Mouse (Mus musculus) heart, embryonic 14.5 days (tissue): Measurements from ENCODE around the gene Ptprs. TPM values are rescaled to one million over a fixed set of nuclear protein-coding genes. Genes with fewer than 3 reads are reported as not detected.

Experiments used
- ATAC-seq: fragments of 200-750 bp; cut with Nextera tagmentation; 2 replicates; pipeline ENCODE4 v1.8.0; 2017; ENCODE audit warnings: low read depth, moderate TSS enrichment; ENCODE audit not compliant: insufficient number of reproducible peaks, insufficient read depth, low FRiP score
- H3K27ac ChIP-seq, 2 experiments: fragments of 200-500 bp in 1 of 2; fragments of 300-500 bp in 1 of 2; sonication (generic) in 1 of 2; replicated peaks in 1 of 2; 2 replicates each; pipeline ENCODE4 v1.5.1; 2012 to 2014; ENCODE audit warnings: low read depth in 2 of 2, low read length in 2 of 2, control low read depth in 1 of 2, mild to moderate bottlenecking in 1 of 2, mixed read lengths in 1 of 2; ENCODE audit not compliant: control insufficient read depth in 1 of 2, insufficient read depth in 1 of 2
- H3K27me3 ChIP-seq: fragments of 300-500 bp; sonication (generic); 2 replicates; pipeline ENCODE4 v1.6.1; 2014; ENCODE audit warnings: mild to moderate bottlenecking, low read length, control low read depth; ENCODE audit not compliant: control insufficient read depth, insufficient read depth
- H3K36me3 ChIP-seq: fragments of 300-500 bp; sonication (generic); 2 replicates; pipeline ENCODE4 v1.6.1; 2014; ENCODE audit warnings: mild to moderate bottlenecking, control low read depth, low read length, mixed read lengths; ENCODE audit not compliant: control insufficient read depth, insufficient read depth
- H3K4me1 ChIP-seq, 2 experiments: fragments of 200-500 bp in 1 of 2; fragments of 300-500 bp in 1 of 2; sonication (generic) in 1 of 2; 2 replicates each; pipeline ENCODE4 v1.6.1; 2012 to 2014; ENCODE audit warnings: low read length in 2 of 2, control low read depth in 1 of 2, mixed read lengths in 1 of 2; ENCODE audit not compliant: control insufficient read depth in 2 of 2, insufficient read depth in 2 of 2
- H3K4me2 ChIP-seq: fragments of 300-500 bp; sonication (generic); 2 replicates; pipeline ENCODE4 v1.6.1; 2014; ENCODE audit warnings: mild to moderate bottlenecking, low read length
- H3K4me3 ChIP-seq, 2 experiments: fragments of 200-500 bp in 1 of 2; fragments of 300-500 bp in 1 of 2; sonication (generic) in 1 of 2; 2 replicates each; pipeline ENCODE4 v1.5.1; 2012 to 2014; ENCODE audit warnings: low read length in 2 of 2, mild to moderate bottlenecking in 2 of 2, control low read depth in 1 of 2, low read depth in 1 of 2, moderate library complexity in 1 of 2; ENCODE audit not compliant: control insufficient read depth in 1 of 2, insufficient read depth in 1 of 2
- H3K9ac ChIP-seq: fragments of 300-500 bp; sonication (generic); 2 replicates; pipeline ENCODE4 v1.6.1; 2014; ENCODE audit warnings: mild to moderate bottlenecking, low read length
- H3K9me3 ChIP-seq: fragments of 300-500 bp; sonication (generic); 2 replicates; pipeline ENCODE4 v1.6.1; 2016; ENCODE audit warnings: low read length, control low read depth; ENCODE audit not compliant: control insufficient read depth
- WGBS: fragments of 180-500 bp; shearing (Covaris S2); extraction: QIAGEN DNeasy Blood & Tissue Kit; methylation state at CpG from one replicate; pipeline ENCODE4 v1.1.7; 2014; 5-methylcytosine and 5-hydroxymethylcytosine counted together
- polyA plus RNA-seq: library from polyadenylated mRNA; unstranded; fragments of >200 nt; fragmentation: Nextera tagmentation; extraction: Ambion mirVana; gene quantifications from 2 replicates; pipeline ENCODE4 v1.2.1, GENCODE M21; 2014

The Ptprs gene
- polyA plus RNA-seq, 1 experiment from 2014 or later: 60.1 TPM

DNA sequence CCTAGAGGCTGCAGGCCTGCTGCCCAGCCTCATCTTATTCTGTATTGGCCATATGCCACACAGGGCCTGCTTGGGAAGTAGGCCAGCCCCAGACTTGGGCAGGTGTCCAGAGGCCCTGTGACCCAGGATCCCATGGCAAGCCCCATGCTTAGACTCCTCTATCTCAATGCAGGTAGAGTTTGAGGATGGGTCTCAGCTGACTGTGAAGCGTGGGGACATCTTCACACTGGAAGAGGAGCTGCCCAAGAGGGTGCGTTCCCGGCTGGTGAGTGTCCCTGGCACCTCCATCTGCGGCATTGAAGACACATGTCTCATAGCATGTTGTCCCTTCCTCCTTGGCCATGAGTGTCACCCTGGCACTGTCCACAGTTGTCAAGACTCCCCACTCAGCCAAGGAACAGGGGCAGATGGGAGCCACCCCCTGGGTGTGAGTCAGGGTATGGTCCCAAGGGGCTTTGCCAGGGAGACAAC lies 75.2 kb downstream of the Ptprs start:
- no peak overlapping the region for H3K27ac ChIP-seq
- H3K9ac ChIP-seq: no peak overlapping the region
- no peak for ATAC-seq
- no peaks in the 10 kb centered on the region for H3K27me3 ChIP-seq
- WGBS: 95% methylated on average over 4 of the region's 4 CpGs
- H3K4me2 ChIP-seq: no peak overlapping the region
- H3K4me3 ChIP-seq: no peak overlapping the region
- peaks cover 79% of the 10 kb centered on the region for H3K36me3 ChIP-seq
- H3K4me1 ChIP-seq: no peaks in the 10 kb centered on the region
- no peaks in the 10 kb centered on the region for H3K9me3 ChIP-seq

DNA sequence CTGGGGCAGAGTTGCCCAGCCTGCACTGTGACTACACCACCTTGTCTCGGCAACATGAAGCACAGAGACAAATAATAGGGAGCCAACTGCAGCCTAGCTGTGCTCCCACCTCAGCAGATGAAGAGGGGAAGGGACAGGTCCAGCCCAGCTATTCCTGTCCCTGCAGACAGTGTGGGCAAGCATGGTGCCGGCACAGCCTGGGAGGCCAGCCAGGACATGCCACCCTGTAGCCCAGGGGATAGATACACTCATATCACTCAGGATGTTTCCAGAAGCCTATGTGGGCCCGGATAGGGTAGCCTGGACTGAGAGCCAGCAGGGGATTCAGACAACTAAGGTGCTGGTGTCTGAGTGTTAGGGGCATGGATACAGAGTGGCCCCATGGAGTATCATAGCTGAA lies 76.1 kb downstream of the Ptprs start:
- H3K4me1 ChIP-seq: no peaks in the 10 kb centered on the region
- no peak overlapping the region for H3K4me3 ChIP-seq
- WGBS: 79% methylated on average over 3 of the region's 3 CpGs
- no peak overlapping the region for H3K9ac ChIP-seq
- peaks cover 87% of the 10 kb centered on the region for H3K36me3 ChIP-seq
- no peak for ATAC-seq
- H3K27me3 ChIP-seq: no peaks in the 10 kb centered on the region
- no peaks in the 10 kb centered on the region for H3K9me3 ChIP-seq
- no peak overlapping the region for H3K4me2 ChIP-seq
- no peak overlapping the region for H3K27ac ChIP-seq

DNA sequence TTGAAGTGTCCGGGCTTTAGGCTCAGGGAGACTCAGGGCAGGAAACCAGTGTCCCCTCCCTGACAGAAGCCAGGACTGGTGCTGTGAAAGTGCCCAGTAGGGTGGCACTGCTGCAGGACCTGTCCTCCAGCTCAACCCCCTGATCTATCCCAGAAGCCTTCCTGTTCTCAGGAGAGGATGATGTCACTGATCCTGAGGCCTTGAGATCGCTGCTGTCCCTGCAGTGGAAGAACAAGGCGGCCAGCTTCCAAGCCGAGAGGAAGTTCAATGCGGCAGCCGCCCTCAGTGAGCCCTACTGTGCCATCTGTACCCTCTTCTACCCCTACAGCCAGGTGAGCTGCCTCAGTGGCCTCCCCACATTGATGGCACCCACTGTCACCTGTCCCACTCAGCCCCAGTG lies 80.2 kb downstream of the Ptprs start:
- Histone ChIP-seq H3K9me3 (no peaks in the 10 kb centered on the region), H3K27ac (no peak overlapping the region), H3K4me2 (no peak overlapping the region), H3K27me3 (no peaks in the 10 kb centered on the region), H3K9ac (no peak overlapping the region), H3K4me1 (no peaks in the 10 kb centered on the region), H3K4me3 (no peak overlapping the region), H3K36me3 (peaks cover 100% of the 10 kb centered on the region)
- WGBS: 85% methylated on average over 6 of the region's 6 CpGs
- ATAC-seq: no peak

GRCm38 (mm10) chr17:56393889-56394288 lies 82.4 kb downstream of the Ptprs start:
- Histone ChIP-seq H3K4me3 (no peak overlapping the region), H3K4me2 (no peak overlapping the region), H3K27me3 (no peaks in the 10 kb centered on the region), H3K4me1 (no peaks in the 10 kb centered on the region), H3K9ac (no peak overlapping the region), H3K9me3 (no peaks in the 10 kb centered on the region), H3K27ac (no peak overlapping the region), H3K36me3 (peaks cover 100% of the 10 kb centered on the region)
- ATAC-seq: no peak
- 92% methylated on average over 10 of the region's 10 CpGs for WGBS

GRCm38 (mm10) chr17:56393238-56393637 lies 83.0 kb downstream of the Ptprs start:
- peaks cover 100% of the 10 kb centered on the region for H3K36me3 ChIP-seq
- H3K4me2 ChIP-seq: no peak overlapping the region
- no peak overlapping the region for H3K27ac ChIP-seq
- no peak overlapping the region for H3K9ac ChIP-seq
- no peaks in the 10 kb centered on the region for H3K4me1 ChIP-seq
- H3K4me3 ChIP-seq: no peak overlapping the region
- H3K9me3 ChIP-seq: no peaks in the 10 kb centered on the region
- WGBS: 94% methylated on average over 6 of the region's 6 CpGs
- no peaks in the 10 kb centered on the region for H3K27me3 ChIP-seq
- no peak for ATAC-seq

GRCm38 (mm10) chr17:56387612-56388011 lies 88.7 kb downstream of the Ptprs start:
- no peak overlapping the region for H3K9ac ChIP-seq
- 84% methylated on average over 6 of the region's 6 CpGs for WGBS
- H3K9me3 ChIP-seq: no peaks in the 10 kb centered on the region
- H3K36me3 ChIP-seq: peaks cover 96% of the 10 kb centered on the region
- H3K4me3 ChIP-seq: no peak overlapping the region
- no peaks in the 10 kb centered on the region for H3K27me3 ChIP-seq
- H3K4me2 ChIP-seq: no peak overlapping the region
- H3K4me1 ChIP-seq: no peaks in the 10 kb centered on the region
- H3K27ac ChIP-seq: no peak overlapping the region
- ATAC-seq: no peak

DNA sequence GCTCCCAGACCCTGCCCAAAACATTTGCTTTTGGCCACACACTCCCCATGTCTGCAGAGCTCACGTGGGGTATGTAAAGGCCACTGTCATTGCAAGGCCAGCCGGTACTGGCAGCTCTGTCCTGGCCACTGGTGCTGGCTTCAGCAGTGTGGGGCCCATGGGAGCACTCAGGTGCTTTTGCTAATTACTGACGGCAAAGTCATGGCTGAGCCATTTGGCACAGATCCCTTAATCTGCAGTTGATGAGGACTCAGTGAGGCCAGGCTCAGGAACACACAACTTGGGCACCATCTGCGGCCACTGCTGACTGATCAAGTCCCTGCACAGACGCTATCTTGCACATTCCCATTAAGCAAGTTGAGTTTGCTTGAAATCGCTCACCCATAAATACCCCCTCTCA lies 91.4 kb downstream of the Ptprs start:
- Histone ChIP-seq H3K4me2 (no peak overlapping the region), H3K9ac (no peak overlapping the region), H3K9me3 (no peaks in the 10 kb centered on the region), H3K36me3 (peaks cover 96% of the 10 kb centered on the region), H3K27ac (no peak overlapping the region), H3K27me3 (no peaks in the 10 kb centered on the region), H3K4me1 (no peaks in the 10 kb centered on the region), H3K4me3 (no peak overlapping the region)
- WGBS: 86% methylated on average over 6 of the region's 6 CpGs
- no peak for ATAC-seq

DNA sequence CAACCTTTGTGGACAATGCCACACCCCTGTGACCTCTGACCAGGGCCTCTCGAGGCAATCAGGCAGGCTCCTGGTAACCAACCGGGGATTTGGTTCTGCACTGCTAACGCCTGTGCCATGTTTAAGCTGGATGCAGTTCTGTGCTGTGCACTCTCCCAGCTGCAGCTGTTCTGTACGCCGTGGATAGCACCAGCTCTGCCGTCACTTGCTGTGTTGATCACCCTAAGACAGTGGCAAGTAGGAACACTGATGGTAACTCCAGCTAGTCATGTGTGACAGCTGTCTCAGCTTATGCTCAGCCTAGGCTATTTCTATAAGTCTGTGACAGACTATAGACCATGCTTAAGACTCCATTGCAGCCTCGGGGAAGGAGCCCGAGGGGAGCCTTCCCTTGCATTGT lies 93.3 kb downstream of the Ptprs start:
- H3K27ac ChIP-seq: no peak overlapping the region
- no peak overlapping the region for H3K4me2 ChIP-seq
- no peaks in the 10 kb centered on the region for H3K9me3 ChIP-seq
- no peaks in the 10 kb centered on the region for H3K4me1 ChIP-seq
- no peak for ATAC-seq
- H3K4me3 ChIP-seq: no peak overlapping the region
- peaks cover 96% of the 10 kb centered on the region for H3K36me3 ChIP-seq
- 89% methylated on average over 8 of the region's 8 CpGs for WGBS
- no peak overlapping the region for H3K9ac ChIP-seq
- H3K27me3 ChIP-seq: no peaks in the 10 kb centered on the region
